Mouse (Mus musculus) kidney, adult 18-20 months (tissue): ENCODE data around the gene Fam198a.
A peak's percentile ranks its signal among the peaks of the same experiment; 100 is the strongest.

ENCODE experiments used
- DNase-seq: peaks from one replicate; pipeline ENCODE4 v3.0.0; 2021

The Fam198a gene

GRCm38 (mm10) chr9:121950418-121951113 lies at the start of gene Fam198a:
Gene Fam198a (plus strand): TSS chr9:121950988.
- peak; percentile 83 for DNase-seq

GRCm38 (mm10) chr9:121901710-121902700 lies 48.8 kb upstream of the Fam198a start:
- no peak for DNase-seq

GRCm38 (mm10) chr9:121903476-121904305 lies 47.1 kb upstream of the Fam198a start:
- no peak for DNase-seq

DNA sequence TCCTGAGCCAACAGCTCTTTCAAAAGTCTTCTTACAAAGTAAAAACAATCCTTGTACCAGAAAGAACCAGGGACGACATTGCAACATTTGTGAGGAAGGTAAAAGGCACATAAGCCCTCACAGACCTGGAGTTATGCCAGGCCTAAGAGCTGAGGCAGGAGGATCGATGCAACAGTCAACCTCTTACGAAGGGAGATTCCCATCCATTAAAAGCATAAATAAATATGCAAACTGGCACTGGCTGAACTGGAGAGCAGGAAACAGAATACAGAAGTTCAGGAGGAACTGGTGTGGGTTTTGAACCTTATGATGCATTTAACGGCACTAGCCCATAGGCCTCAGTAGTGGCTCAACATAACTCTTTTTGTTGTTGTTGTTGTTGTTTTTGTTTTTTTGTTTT lies 46.5 kb upstream of the Fam198a start:
- DNase-seq, result no peak

GRCm38 (mm10) chr9:121904946-121905345 lies 45.8 kb upstream of the Fam198a start:
- DNase-seq, result no peak

GRCm38 (mm10) chr9:121905556-121906185 lies 45.1 kb upstream of the Fam198a start:
- no peak for DNase-seq

- DNase-seq, result no peak
These were observed 44.3 kb upstream of the Fam198a start for GRCm38 (mm10) chr9:121906456-121906855.

GRCm38 (mm10) chr9:121907356-121908070 lies 43.3 kb upstream of the Fam198a start:
- no peak for DNase-seq

GRCm38 (mm10) chr9:121908321-121908720 lies 42.5 kb upstream of the Fam198a start:
- DNase-seq, result no peak

GRCm38 (mm10) chr9:121909635-121910034 lies 41.2 kb upstream of the Fam198a start:
- DNase-seq, result no peak

GRCm38 (mm10) chr9:121911196-121911595 lies 39.6 kb upstream of the Fam198a start:
- DNase-seq, result no peak

GRCm38 (mm10) chr9:121912786-121913185 lies 38.0 kb upstream of the Fam198a start:
- DNase-seq, result no peak

GRCm38 (mm10) chr9:121914226-121914757 lies 36.5 kb upstream of the Fam198a start:
- no peak for DNase-seq

DNA sequence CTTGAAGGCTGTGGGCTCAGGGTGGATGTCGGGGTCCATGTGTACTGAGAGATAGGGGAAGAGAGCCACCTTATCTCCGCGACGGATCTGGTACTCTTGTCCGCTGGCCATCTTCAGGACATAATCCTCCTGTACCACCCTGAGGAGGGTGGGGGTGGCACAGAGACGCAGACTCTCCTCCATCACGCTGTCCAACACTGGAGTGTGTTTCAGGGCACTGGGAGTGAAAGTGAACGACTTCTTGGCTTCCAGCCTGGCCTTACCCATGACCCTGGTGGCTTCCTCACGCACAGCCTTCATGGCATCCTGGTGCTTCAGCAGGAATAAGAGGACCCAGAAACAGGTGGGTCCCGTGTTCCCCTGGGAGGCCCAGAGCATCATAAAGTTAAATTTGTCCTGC lies 35.7 kb upstream of the Fam198a start:
- no peak for DNase-seq

DNA sequence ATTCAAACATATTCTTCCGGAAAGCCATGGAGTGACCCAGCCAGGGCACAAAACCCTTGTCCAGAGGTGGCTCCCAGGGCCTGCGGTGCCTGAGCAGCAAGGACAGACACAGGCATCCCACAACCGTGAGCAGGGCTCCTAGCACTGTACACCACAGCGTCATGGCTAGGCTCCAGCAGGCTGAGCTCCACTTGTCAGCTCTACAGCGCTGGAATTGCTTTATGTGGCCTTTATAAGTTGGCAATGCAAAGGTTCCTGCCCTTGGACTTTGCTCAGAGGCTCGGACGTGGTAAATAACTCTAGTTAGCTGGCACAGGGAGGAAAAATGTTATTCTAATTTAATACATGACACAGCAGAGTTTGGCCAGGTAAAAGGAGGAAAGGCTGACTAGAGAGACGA lies 34.7 kb upstream of the Fam198a start, which contains the start of gene Cyp8b1:
Gene Cyp8b1 (minus strand): TSS at position 204 of the 400 bp plus-strand sequence.
- DNase-seq, result peak; percentile 23

GRCm38 (mm10) chr9:121919027-121919501 lies 31.7 kb upstream of the Fam198a start:
- DNase-seq, result peak; percentile 21

GRCm38 (mm10) chr9:121923443-121923842 lies 27.3 kb upstream of the Fam198a start:
- no peak for DNase-seq

GRCm38 (mm10) chr9:121923906-121924305 lies 26.9 kb upstream of the Fam198a start:
- DNase-seq, result no peak

GRCm38 (mm10) chr9:121924901-121925560 lies 25.8 kb upstream of the Fam198a start:
- DNase-seq, result no peak

GRCm38 (mm10) chr9:121925959-121926358 lies 24.8 kb upstream of the Fam198a start:
- DNase-seq, result no peak
